ENCODE assay signal across 10 mouse cellular contexts in genomic region chr17:24687599-24687998, GRCm38 (mm10). TPM values are rescaled to one million over a fixed set of nuclear protein-coding genes. Genes with fewer than 3 reads are reported as not detected.
A peak's percentile ranks its signal among the peaks of the same experiment; 100 is the strongest.
DNase-seq lines count a peak whose midpoint lies in the region; ATAC-seq and TF ChIP-seq lines count a peak whose summit lies in the region.
"Had no signal": no experiment of that assay in that cellular context is flagged by ENCODE, and none has a peak within 500 bp of the region (broad histone marks: within the 10 kb centered on the region; RNA-seq: fewer than 3 reads in every experiment).

No protein-coding gene starts in this region.

- in situ Hi-C loops in ES-E14 (cut with MboI; ENCODE audit: low sequenced_read_pairs in 2 of 2, unreplicated experiment in 2 of 2): no loop called here

- peak overlapping the region; percentile 61 for H3K4me2 ChIP-seq in heart, embryonic 12.5 days
- peak overlapping the region; percentile 51 for H3K4me2 ChIP-seq in heart, embryonic 16.5 days (ENCODE audit: low read depth, low read length)
- peak overlapping the region; percentile 75 for H3K4me2 ChIP-seq in liver, postnatal 0 days (ENCODE audit: low read depth, low read length)

- 0 out of 2 replicates have a peak overlapping the region, but pooled peaks have one; percentile 30 for H3K9ac ChIP-seq in heart, embryonic 12.5 days
- H3K9ac ChIP-seq in ES-E14 (ENCODE audit: insufficient read depth, low read depth, low read length, poor library complexity, severe bottlenecking): no peak overlapping the region
- no peak overlapping the region for H3K9ac ChIP-seq in heart, embryonic 16.5 days (ENCODE audit: low read length)
- 0 out of 2 replicates have a peak overlapping the region, but pooled peaks have one; percentile 9 for H3K9ac ChIP-seq in liver, postnatal 0 days (replicated peaks)

- H3K9me3 ChIP-seq in heart, embryonic 12.5 days (replicated peaks): no peaks in the 10 kb centered on the region
- H3K9me3 ChIP-seq in ES-E14 (ENCODE audit: control insufficient read depth, insufficient read depth, low read depth, low read length): no peaks in the 10 kb centered on the region
- no peaks in the 10 kb centered on the region for H3K9me3 ChIP-seq in heart, embryonic 16.5 days (replicated peaks; ENCODE audit: control insufficient read depth, low read length)
- no peaks in the 10 kb centered on the region for H3K9me3 ChIP-seq in liver, postnatal 0 days (ENCODE audit: low read length)

- H3K36me3 ChIP-seq in heart, embryonic 12.5 days: peaks cover 6% of the 10 kb centered on the region
- H3K36me3 ChIP-seq in ES-E14 (ENCODE audit: control insufficient read depth, insufficient read depth, low read length, poor library complexity, severe bottlenecking): peaks cover 1% of the 10 kb centered on the region
- H3K36me3 ChIP-seq in heart, embryonic 16.5 days (ENCODE audit: control insufficient read depth, insufficient read depth): no peaks in the 10 kb centered on the region
- H3K36me3 ChIP-seq in liver, postnatal 0 days (replicated peaks; ENCODE audit: insufficient read depth, low read length): 0 out of 2 replicates have a peak, but pooled peaks cover 3% of the 10 kb centered on the region

- H3K4me3 ChIP-seq in heart, embryonic 12.5 days: peak overlapping the region; percentile 36
- peak overlapping the region; percentile 15 to 16; a peak in 2 of 4 replicates for H3K4me3 ChIP-seq in ES-E14 (ENCODE audit: insufficient read depth in 1 of 2, low read depth in 1 of 2, low read length in 2 of 2, poor library complexity in 1 of 2, severe bottlenecking in 1 of 2)
- H3K4me3 ChIP-seq in heart, embryonic 16.5 days (ENCODE audit: low read length): peak overlapping the region; percentile 31
- H3K4me3 ChIP-seq in liver, postnatal 0 days (ENCODE audit: low read depth, low read length): peak overlapping the region; percentile 43

- peaks cover 22% of the 10 kb centered on the region for H3K4me1 ChIP-seq in heart, embryonic 12.5 days (replicated peaks)
- H3K4me1 ChIP-seq in ES-E14 (ENCODE audit: control insufficient read depth in 2 of 2, insufficient read depth in 2 of 2, low read length in 2 of 2, poor library complexity in 1 of 2): peaks cover 7 to 11% of the 10 kb centered on the region in 2 experiments
- H3K4me1 ChIP-seq in heart, embryonic 16.5 days (ENCODE audit: control insufficient read depth, insufficient read depth, low read length): peaks cover 15% of the 10 kb centered on the region
- peaks cover 18% of the 10 kb centered on the region for H3K4me1 ChIP-seq in liver, postnatal 0 days (ENCODE audit: insufficient read depth)

- H3K27ac ChIP-seq in heart, embryonic 12.5 days (ENCODE audit: poor library complexity, severe bottlenecking): no peak overlapping the region
- no peak overlapping the region for H3K27ac ChIP-seq in ES-E14 (ENCODE audit: insufficient read depth, low read depth, low read length, poor library complexity, severe bottlenecking)
- H3K27ac ChIP-seq in heart, embryonic 16.5 days (ENCODE audit: low read length): no peak overlapping the region
- no peak overlapping the region for H3K27ac ChIP-seq in liver, postnatal 0 days (ENCODE audit: low read depth)

- peaks cover 63% of the 10 kb centered on the region for H3K27me3 ChIP-seq in heart, embryonic 12.5 days (replicated peaks)
- peaks cover 31% of the 10 kb centered on the region for H3K27me3 ChIP-seq in heart, embryonic 16.5 days (ENCODE audit: control insufficient read depth, insufficient read depth, low read length)
- peaks cover 41% of the 10 kb centered on the region for H3K27me3 ChIP-seq in liver, postnatal 0 days (ENCODE audit: insufficient read depth, low read length)

- no peak for ATAC-seq in heart, embryonic 12.5 days (ENCODE audit: insufficient number of reproducible peaks, low FRiP score)
- ATAC-seq in heart, embryonic 16.5 days (replicated peaks; ENCODE audit: extremely low read depth, insufficient read depth, low FRiP score): no peak
- no peak for ATAC-seq in liver, postnatal 0 days

- 19% methylated on average over 23 of the region's 23 CpGs for WGBS in heart, embryonic 12.5 days
- WGBS in heart, embryonic 16.5 days: 20% methylated on average over 23 of the region's 23 CpGs
- WGBS in liver, postnatal 0 days (ENCODE audit: insufficient replicate concordance): 19% methylated on average over 23 of the region's 23 CpGs

- no peak for DNase-seq in heart, adult 8-10 months (ENCODE audit: low spot score)
- DNase-seq in ES-E14 (ENCODE audit: low read depth, low spot score): no peak
- DNase-seq in liver, postnatal 0 days: no peak
- no peak for DNase-seq in ovary, postnatal 36 days (ENCODE audit: low spot score)
- DNase-seq in B cell, adult 2 months: no peak
- DNase-seq in layer of hippocampus, adult 9-11 months: no peak
- DNase-seq: cerebellum, adult 9-11 months had no signal

- no peak for TF ChIP-seq EP300 in liver, postnatal 0 days (IDR thresholded peaks at IDR 0.05; ENCODE audit: low read depth)

- TF ChIP-seq CTCF in liver, postnatal 0 days (IDR thresholded peaks at IDR 0.05; ENCODE audit: low read depth): no peak

TF ChIP-seq in ES-E14, 5 proteins besides CTCF, POLR2A, EP300 and RAD21:
- no peak for TF ChIP-seq ZC3H11A (IDR thresholded peaks at IDR 0.05; ENCODE audit: borderline replicate concordance, low read depth, low read length)
- no peak for TF ChIP-seq ZNF384 (IDR thresholded peaks at IDR 0.05; ENCODE audit: low read depth, low read length)
- no peak for TF ChIP-seq HCFC1 (IDR thresholded peaks at IDR 0.05; ENCODE audit: borderline replicate concordance, insufficient read depth, low read length)
- TF ChIP-seq MAFK (IDR thresholded peaks at IDR 0.05; ENCODE audit: insufficient read depth, low read depth, low read length): no peak
- TF ChIP-seq CHD2 (IDR thresholded peaks at IDR 0.05; ENCODE audit: low read depth, low read length): no peak

RNA-seq across cellular contexts. Expression of gene Syngr3, which starts 2.2 kb away (rescaled TPM):
- 0.68 and 1.0 TPM in 2 replicates for polyA plus RNA-seq in heart, embryonic 12.5 days (2016; fragmentation: Nextera tagmentation; extraction: Ambion mirVana)
- total RNA-seq in heart, adult 8-10 months (2022): under 1 TPM in 2 of 4 experiments, not detected in 2; 0.14 to 0.24 TPM
- 4.1 and 13.1 TPM in 2 replicates for total RNA-seq in ES-E14 (2012; rRNA removed)
- 0.60 and 0.67 TPM in 2 replicates for polyA plus RNA-seq in heart, embryonic 16.5 days (2015; fragmentation: Nextera tagmentation; extraction: Ambion mirVana)
- polyA plus RNA-seq in liver, postnatal 0 days (2015; fragmentation: Nextera tagmentation; extraction: Ambion mirVana): 0.11 TPM in 2 replicates
- total RNA-seq: megakaryocyte-erythroid progenitor cell, adult 5-6 weeks had no signal

RNA-seq across cellular contexts. Expression of gene Gfer, which starts 8.4 kb away (rescaled TPM):
- 34.0 and 37.8 TPM in 2 replicates for polyA plus RNA-seq in heart, embryonic 12.5 days (2016; fragmentation: Nextera tagmentation; extraction: Ambion mirVana)
- 10 to 100 TPM; 20.0 to 22.2 (median 21.1) TPM for total RNA-seq in heart, adult 8-10 months (2022)
- 61.8 and 63.4 TPM in 2 replicates for total RNA-seq in ES-E14 (2012; rRNA removed)
- polyA plus RNA-seq in heart, embryonic 16.5 days (2015; fragmentation: Nextera tagmentation; extraction: Ambion mirVana): 27.6 and 29.7 TPM in 2 replicates
- 46.5 and 50.7 TPM in 2 replicates for polyA plus RNA-seq in liver, postnatal 0 days (2015; fragmentation: Nextera tagmentation; extraction: Ambion mirVana)

RNA-seq across cellular contexts. Expression of gene Noxo1, which starts 8.4 kb away (rescaled TPM):
- polyA plus RNA-seq in heart, embryonic 12.5 days (2016; fragmentation: Nextera tagmentation; extraction: Ambion mirVana): 1.3 and 1.8 TPM in 2 replicates
- total RNA-seq in heart, adult 8-10 months (2022): under 1 TPM; 0.49 to 0.84 (median 0.58) TPM
- total RNA-seq in ES-E14 (2012; rRNA removed): 2.9 and 7.5 TPM in 2 replicates
- 0.97 and 1.2 TPM in 2 replicates for polyA plus RNA-seq in heart, embryonic 16.5 days (2015; fragmentation: Nextera tagmentation; extraction: Ambion mirVana)
- 0.51 and 0.58 TPM in 2 replicates for polyA plus RNA-seq in liver, postnatal 0 days (2015; fragmentation: Nextera tagmentation; extraction: Ambion mirVana)

RNA-seq across cellular contexts. Expression of gene Zfp598, which starts 18.1 kb away (rescaled TPM):
- 20.1 and 21.2 TPM in 2 replicates for polyA plus RNA-seq in heart, embryonic 12.5 days (2016; fragmentation: Nextera tagmentation; extraction: Ambion mirVana)
- total RNA-seq in heart, adult 8-10 months (2022): 10 to 100 TPM; 14.3 to 17.0 (median 15.9) TPM
- 39.7 and 55.9 TPM in 2 replicates for total RNA-seq in ES-E14 (2012; rRNA removed)
- 11.9 and 17.0 TPM in 2 replicates for polyA plus RNA-seq in heart, embryonic 16.5 days (2015; fragmentation: Nextera tagmentation; extraction: Ambion mirVana)
- 7.2 and 7.6 TPM in 2 replicates for polyA plus RNA-seq in liver, postnatal 0 days (2015; fragmentation: Nextera tagmentation; extraction: Ambion mirVana)

RNA-seq across cellular contexts. Expression of gene Tbl3, which starts 19.9 kb away (rescaled TPM):
- polyA plus RNA-seq in heart, embryonic 12.5 days (2016; fragmentation: Nextera tagmentation; extraction: Ambion mirVana): 45.9 and 49.5 TPM in 2 replicates
- 10 to 100 TPM; 14.4 to 21.6 (median 17.3) TPM for total RNA-seq in heart, adult 8-10 months (2022)
- 108 and 119 TPM in 2 replicates for total RNA-seq in ES-E14 (2012; rRNA removed)
- 44.3 and 47.5 TPM in 2 replicates for polyA plus RNA-seq in heart, embryonic 16.5 days (2015; fragmentation: Nextera tagmentation; extraction: Ambion mirVana)
- polyA plus RNA-seq in liver, postnatal 0 days (2015; fragmentation: Nextera tagmentation; extraction: Ambion mirVana): 18.1 and 21.5 TPM in 2 replicates

Comparison
In these comparisons a context has a peak if more than half of its experiments do, and no peak if none do; other contexts are left out.
1. H3K9ac ChIP-seq: peak in heart, embryonic 12.5 days (single experiment) and liver, postnatal 0 days (single experiment); none in ES-E14 (single experiment) and heart, embryonic 16.5 days (single experiment).
2. Peak in every context shown above with its lines, with median percentiles within 50 percentile points of each other: H3K4me2 ChIP-seq and H3K4me3 ChIP-seq.